Mouse (Mus musculus) limb, embryonic 11.5 days (tissue): ENCODE measurements around the gene Lamp1. TPM values are rescaled to one million over a fixed set of nuclear protein-coding genes. Genes with fewer than 3 reads are reported as not detected.
"Not testable (repeated sequence)": the region's sequence is repeated elsewhere in the genome, so short reads cannot be mapped to it uniquely, and the experiment has no call there.

Experiments used
- ATAC-seq: fragments of 200-750 bp; cut with Nextera tagmentation; 2 replicates; pipeline ENCODE4 v1.8.0; 2017; ENCODE audit warnings: low read depth; ENCODE audit not compliant: insufficient number of reproducible peaks, low FRiP score, low TSS enrichment
- DNase-seq: peaks from one replicate; pipeline ENCODE4 v3.0.0-alpha.2; 2015; ENCODE audit warnings: low spot score
- H3K27ac ChIP-seq: fragments of 300-500 bp; sonication (generic); replicated peaks from 2 replicates; pipeline ENCODE4 v1.5.1; 2014; ENCODE audit warnings: low read depth, mild to moderate bottlenecking, low read length
- H3K27me3 ChIP-seq: fragments of 300-500 bp; sonication (generic); 2 replicates; pipeline ENCODE4 v1.6.1; 2014; ENCODE audit warnings: mild to moderate bottlenecking, low read length, mixed read lengths; ENCODE audit not compliant: control insufficient read depth, insufficient read depth
- H3K36me3 ChIP-seq: fragments of 300-500 bp; sonication (generic); 2 replicates; pipeline ENCODE4 v1.6.1; 2014; ENCODE audit warnings: mild to moderate bottlenecking, low read length, moderate library complexity, mixed read lengths; ENCODE audit not compliant: control insufficient read depth, insufficient read depth
- H3K4me1 ChIP-seq: fragments of 300-500 bp; sonication (generic); 2 replicates; pipeline ENCODE4 v1.6.1; 2014; ENCODE audit warnings: low read length, mixed read lengths; ENCODE audit not compliant: control insufficient read depth, insufficient read depth
- H3K4me2 ChIP-seq: fragments of 300-500 bp; sonication (generic); 2 replicates; pipeline ENCODE4 v1.6.1; 2014; ENCODE audit warnings: low read depth, mild to moderate bottlenecking, moderate library complexity; ENCODE audit not compliant: severe bottlenecking
- H3K4me3 ChIP-seq: fragments of 300-500 bp; sonication (generic); 2 replicates; pipeline ENCODE4 v1.5.1; 2014; ENCODE audit warnings: low read depth, low read length
- H3K9ac ChIP-seq: fragments of 300-500 bp; sonication (generic); 2 replicates; pipeline ENCODE4 v1.6.1; 2014; ENCODE audit warnings: mild to moderate bottlenecking, low read length
- H3K9me3 ChIP-seq: fragments of 300-500 bp; sonication (generic); 2 replicates; pipeline ENCODE4 v1.6.1; 2016; ENCODE audit warnings: low read length; ENCODE audit not compliant: control insufficient read depth
- WGBS: fragments of 180-500 bp; shearing (Covaris S2); extraction: QIAGEN DNeasy Blood & Tissue Kit; methylation state at CpG from one replicate; pipeline ENCODE4 v1.1.7; 2014; 5-methylcytosine and 5-hydroxymethylcytosine counted together
- polyA plus RNA-seq: library from polyadenylated mRNA; unstranded; fragments of >200 nt; fragmentation: Nextera tagmentation; extraction: Ambion mirVana; gene quantifications from 2 replicates; pipeline ENCODE4 v1.2.1, GENCODE M21; 2014

The Lamp1 gene
- polyA plus RNA-seq, 1 experiment from 2014 or later: 221 TPM

DNA sequence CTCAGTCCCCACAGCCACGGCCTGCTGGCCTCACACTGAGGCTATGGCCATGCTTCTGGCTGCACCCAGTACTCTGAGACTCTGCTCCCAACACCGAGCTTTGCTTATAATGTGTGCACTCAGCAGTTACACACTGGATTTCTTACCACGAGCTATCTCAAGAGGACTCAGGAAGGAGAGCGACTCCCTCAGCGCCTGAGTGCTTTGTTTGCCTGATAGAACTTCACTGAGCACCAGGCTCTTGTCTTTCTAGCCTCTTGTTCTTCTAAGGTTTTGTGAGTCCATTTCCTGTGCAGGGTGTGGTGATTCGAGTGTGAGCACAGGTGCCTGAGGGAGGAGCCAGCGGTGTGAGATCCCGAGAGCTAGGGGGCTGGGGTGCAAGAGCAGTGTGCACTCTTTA lies 34.1 kb upstream of the Lamp1 start:
- Histone ChIP-seq H3K9ac (no peak overlapping the region), H3K27ac (no peak overlapping the region), H3K27me3 (no peaks in the 10 kb centered on the region), H3K9me3 (no peaks in the 10 kb centered on the region), H3K36me3 (peaks cover 13% of the 10 kb centered on the region), H3K4me2 (no peak overlapping the region), H3K4me1 (no peaks in the 10 kb centered on the region), H3K4me3 (no peak overlapping the region)
- DNase-seq (no peak), ATAC-seq (no peak)
- WGBS: 88% methylated on average over 8 of the region's 8 CpGs

DNA sequence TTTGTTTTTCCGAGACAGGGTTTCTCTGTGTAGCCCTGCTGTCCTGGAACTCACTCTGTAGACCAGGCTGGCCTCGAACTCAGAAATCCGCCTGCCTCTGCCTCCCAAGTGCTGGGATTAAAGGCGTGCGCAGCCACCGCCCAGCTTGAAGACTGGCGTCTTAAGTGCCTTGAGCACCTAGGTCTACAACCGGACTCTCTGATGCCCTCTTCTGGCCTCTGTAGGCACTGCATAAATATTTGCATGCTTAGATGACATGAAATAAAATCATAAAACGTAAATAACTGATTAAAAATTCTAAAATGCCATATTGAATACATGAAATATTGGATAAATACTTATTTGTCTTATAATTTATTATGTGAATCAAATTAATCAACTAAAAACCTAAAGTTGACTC lies 26.7 kb upstream of the Lamp1 start:
- H3K27me3 ChIP-seq, H3K9me3 ChIP-seq, H3K4me1 ChIP-seq, H3K4me2 ChIP-seq, H3K9ac ChIP-seq, ATAC-seq, H3K27ac ChIP-seq, H3K4me3 ChIP-seq: not testable (repeated sequence)
- WGBS: 74% methylated on average over 9 of the region's 9 CpGs
- H3K36me3 ChIP-seq: peaks cover 33% of the 10 kb centered on the region
- DNase-seq: peak; percentile 67

DNA sequence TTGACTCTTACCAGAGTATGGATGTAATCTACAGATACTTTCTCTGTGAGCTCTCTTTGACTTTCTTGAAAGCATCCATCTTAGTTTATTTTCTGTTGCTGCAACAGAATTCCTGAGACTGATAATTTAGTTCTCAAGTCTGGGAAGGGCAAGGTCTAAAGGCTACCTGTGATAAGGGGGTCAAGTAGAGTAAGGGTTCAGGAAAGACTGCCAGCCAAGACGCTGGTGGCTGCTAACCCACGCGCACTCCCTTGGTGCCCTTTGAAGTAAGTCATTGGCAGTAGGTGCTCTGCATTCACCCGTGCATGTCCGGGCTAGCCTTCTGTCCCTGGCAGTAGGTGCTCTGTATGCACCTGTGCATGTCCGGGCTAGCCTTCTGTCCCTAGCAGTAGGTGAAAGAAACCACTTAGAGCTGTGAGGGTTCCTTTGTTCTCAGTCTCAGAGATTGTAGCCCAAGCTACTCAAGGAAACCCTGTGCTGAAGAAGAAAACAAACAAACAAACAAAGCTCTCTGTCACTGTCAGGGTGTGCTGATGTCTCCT lies 19.2 kb upstream of the Lamp1 start:
- Histone ChIP-seq H3K4me1 (no peaks in the 10 kb centered on the region), H3K9me3 (no peaks in the 10 kb centered on the region), H3K27me3 (no peaks in the 10 kb centered on the region), H3K27ac (no peak overlapping the region), H3K9ac (no peak overlapping the region), H3K4me3 (no peak overlapping the region), H3K36me3 (peaks cover 40% of the 10 kb centered on the region), H3K4me2 (no peak overlapping the region)
- DNase-seq (no peak), ATAC-seq (no peak)
- WGBS: 96% methylated on average over 6 of the region's 6 CpGs

DNA sequence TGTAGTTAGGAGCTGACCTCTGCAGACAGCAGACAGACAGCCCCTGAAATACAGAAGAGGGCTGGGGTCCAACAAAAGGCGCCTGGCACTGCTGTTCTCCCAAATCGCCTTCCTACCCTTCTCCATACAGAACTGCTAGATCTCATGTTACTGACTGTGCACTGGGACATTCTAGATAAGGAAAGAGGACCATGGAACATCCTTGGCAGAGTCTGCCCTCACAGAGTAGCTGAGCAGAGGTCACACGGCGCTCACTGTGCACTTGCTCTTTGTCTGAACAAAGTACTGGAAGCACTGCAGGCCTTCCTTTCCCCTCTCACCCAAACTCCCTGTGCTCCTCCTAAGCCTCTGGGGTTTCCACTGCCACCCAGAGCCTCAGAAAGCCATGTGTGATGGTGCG lies 17.3 kb upstream of the Lamp1 start:
- Histone ChIP-seq H3K27me3 (no peaks in the 10 kb centered on the region), H3K4me2 (no peak overlapping the region), H3K27ac (no peak overlapping the region), H3K9ac (no peak overlapping the region), H3K9me3 (no peaks in the 10 kb centered on the region), H3K4me3 (no peak overlapping the region), H3K36me3 (peaks cover 43% of the 10 kb centered on the region), H3K4me1 (no peaks in the 10 kb centered on the region)
- WGBS: 90% methylated on average over 5 of the region's 5 CpGs
- no peak for DNase-seq
- ATAC-seq: no peak

DNA sequence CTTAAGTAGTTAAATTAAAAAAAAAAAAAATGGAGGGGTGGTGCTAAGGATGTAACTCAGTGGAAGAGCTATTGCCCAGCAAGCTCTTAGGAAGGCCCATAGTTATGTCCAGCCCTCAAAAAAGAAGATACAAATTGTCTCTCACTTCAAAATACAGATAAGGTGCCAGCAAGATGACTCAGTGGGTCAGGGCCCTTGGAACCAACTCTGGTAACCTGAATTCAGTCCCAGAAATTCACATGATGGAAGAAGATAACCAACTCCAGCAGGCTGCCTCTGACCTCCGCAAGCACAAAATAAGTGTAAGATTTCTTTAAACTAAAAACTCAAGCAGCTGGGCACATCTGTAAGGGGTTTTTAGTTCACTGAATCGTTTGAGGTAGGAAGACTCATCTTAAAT lies 10.5 kb upstream of the Lamp1 start:
- ATAC-seq (no peak), DNase-seq (no peak)
- WGBS: 78% methylated on average over 2 of the region's 2 CpGs
- no peak overlapping the region for H3K9ac ChIP-seq
- H3K27ac ChIP-seq: no peak overlapping the region
- no peaks in the 10 kb centered on the region for H3K9me3 ChIP-seq
- H3K4me1 ChIP-seq: no peaks in the 10 kb centered on the region
- H3K4me2 ChIP-seq: no peak overlapping the region
- H3K4me3 ChIP-seq: no peak overlapping the region
- no peaks in the 10 kb centered on the region for H3K27me3 ChIP-seq
- peaks cover 19% of the 10 kb centered on the region; the same call in 1 of the 2 replicates for H3K36me3 ChIP-seq

DNA sequence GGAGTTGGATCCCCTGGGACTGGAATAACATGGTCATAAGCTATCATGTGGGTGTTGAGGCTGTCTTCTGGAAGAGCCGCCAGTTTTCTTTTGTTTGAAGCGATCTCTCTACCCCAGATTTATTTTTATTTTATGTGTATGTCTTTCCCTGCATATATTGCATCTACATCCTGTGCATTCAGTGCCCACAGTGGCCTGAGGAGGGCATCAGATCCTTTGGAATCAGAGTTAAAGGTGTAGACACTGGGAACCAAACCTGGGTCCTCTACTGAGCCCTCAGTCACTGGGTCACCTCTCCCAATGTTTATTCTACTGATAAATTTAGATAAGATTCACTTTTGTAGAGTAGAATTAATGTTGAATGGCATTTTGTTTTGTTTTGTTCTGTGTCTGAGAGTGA lies 9.7 kb upstream of the Lamp1 start:
- no peak overlapping the region for H3K4me2 ChIP-seq
- H3K9ac ChIP-seq: no peak overlapping the region
- no peaks in the 10 kb centered on the region for H3K27me3 ChIP-seq
- H3K4me3 ChIP-seq: no peak overlapping the region
- no peaks in the 10 kb centered on the region for H3K9me3 ChIP-seq
- peaks cover 15% of the 10 kb centered on the region; the same call in 1 of the 2 replicates for H3K36me3 ChIP-seq
- no peaks in the 10 kb centered on the region for H3K4me1 ChIP-seq
- 91% methylated on average over 2 of the region's 2 CpGs for WGBS
- ATAC-seq (no peak), DNase-seq (no peak)
- no peak overlapping the region for H3K27ac ChIP-seq

DNA sequence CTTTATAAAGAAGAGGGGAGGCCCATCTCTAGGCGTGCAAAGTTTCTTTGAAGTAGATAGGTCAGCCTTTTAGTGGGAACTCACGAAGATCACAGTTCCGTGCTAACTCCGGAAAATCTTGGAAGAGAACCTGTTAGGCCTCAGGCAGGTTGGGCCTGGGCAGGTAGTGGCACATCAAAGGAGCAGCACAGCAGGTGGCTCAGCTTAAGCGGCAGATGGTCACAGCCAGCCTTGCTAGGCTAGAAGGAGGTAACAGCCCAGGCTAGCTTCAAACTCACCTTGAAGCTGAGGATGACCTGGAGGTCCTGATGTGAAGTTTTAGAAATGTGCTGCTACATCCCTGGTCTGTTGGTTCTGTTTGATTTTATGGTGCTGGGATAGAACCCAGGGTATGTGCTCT lies 9.1 kb upstream of the Lamp1 start:
- DNase-seq (no peak), ATAC-seq (no peak)
- Histone ChIP-seq H3K36me3 (peaks cover 12% of the 10 kb centered on the region; the same call in 1 of the 2 replicates), H3K27ac (no peak overlapping the region), H3K27me3 (no peaks in the 10 kb centered on the region), H3K9me3 (no peaks in the 10 kb centered on the region), H3K4me3 (no peak overlapping the region), H3K4me1 (no peaks in the 10 kb centered on the region), H3K9ac (no peak overlapping the region), H3K4me2 (no peak overlapping the region)
- WGBS: 46% methylated on average over 5 of the region's 5 CpGs

DNA sequence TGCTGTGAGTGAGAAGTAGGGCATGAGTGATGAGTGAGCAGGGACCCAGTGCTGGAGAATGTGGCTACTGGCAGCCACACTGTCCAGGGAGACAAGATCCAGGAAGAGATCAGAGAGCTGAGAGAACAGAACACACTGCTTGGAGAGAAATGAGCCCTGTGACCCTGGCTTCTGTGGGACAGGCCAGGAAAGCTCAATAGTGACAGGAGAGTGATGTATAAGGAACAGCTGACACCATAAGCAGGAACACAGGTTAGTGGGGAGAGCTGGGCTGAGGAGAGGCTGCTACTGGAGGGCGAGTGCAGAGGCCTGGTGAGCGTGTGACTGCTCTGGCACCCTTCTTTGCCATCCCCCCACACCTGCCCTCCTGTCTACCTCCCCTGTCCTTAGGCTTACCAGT lies 8.0 kb upstream of the Lamp1 start:
- ATAC-seq: no peak
- H3K27me3 ChIP-seq: no peaks in the 10 kb centered on the region

DNA sequence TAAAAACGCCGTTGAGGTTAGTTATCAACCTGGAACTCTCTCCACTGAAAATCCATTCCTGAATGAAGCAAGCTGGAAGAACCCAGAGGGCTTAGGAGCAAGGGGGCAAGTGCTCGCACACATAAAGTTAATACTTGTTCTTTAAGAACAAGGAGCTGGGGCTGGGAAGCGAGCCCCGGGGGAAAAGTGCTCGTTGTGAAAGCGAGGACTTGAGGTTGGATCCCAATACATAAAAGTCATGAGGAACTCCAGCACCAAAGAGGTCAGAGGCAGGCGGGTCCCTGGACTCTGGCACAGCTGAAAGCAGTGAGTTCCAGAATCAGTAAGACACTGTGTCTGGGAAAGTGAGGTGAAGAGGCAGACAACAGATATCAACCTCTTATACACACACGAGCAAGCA lies 4.9 kb upstream of the Lamp1 start:
- ATAC-seq (no peak), DNase-seq (no peak)
- Histone ChIP-seq H3K4me1 (no peaks in the 10 kb centered on the region), H3K36me3 (peaks cover 2% of the 10 kb centered on the region; the same call in 1 of the 2 replicates), H3K9ac (no peak overlapping the region), H3K27ac (no peak overlapping the region), H3K4me2 (no peak overlapping the region), H3K27me3 (no peaks in the 10 kb centered on the region), H3K9me3 (no peaks in the 10 kb centered on the region), H3K4me3 (no peak overlapping the region)
- 79% methylated on average over 9 of the region's 9 CpGs for WGBS

More for the DNA sequence above, 8.0 kb upstream of the Lamp1 start:
- peaks cover 7% of the 10 kb centered on the region; the same call in 1 of the 2 replicates for H3K36me3 ChIP-seq
- no peak overlapping the region for H3K27ac ChIP-seq
- no peak for DNase-seq
- no peak overlapping the region for H3K4me3 ChIP-seq
- no peaks in the 10 kb centered on the region for H3K4me1 ChIP-seq
- H3K4me2 ChIP-seq: no peak overlapping the region
- 78% methylated on average over 2 of the region's 2 CpGs for WGBS
- no peak overlapping the region for H3K9ac ChIP-seq
- H3K9me3 ChIP-seq: no peaks in the 10 kb centered on the region
